Mouse (Mus musculus) CH12.LX (cell line): ENCODE data around the gene Pate2.

Source experiments
- CHD1 ChIP-seq: IDR thresholded peaks from 2 replicates; pipeline ENCODE4 v1.6.1; 2012; ENCODE audit warnings: low read depth, low read length, improper control_type of control experiment, inconsistent platforms
- CTCF ChIP-seq, 2 experiments: IDR thresholded peaks in 1 of 2; conservative IDR thresholded peaks in 1 of 2; 2 replicates each; pipeline ENCODE4 v1.5.1; 2011 to 2012; ENCODE audit warnings: low read depth in 2 of 2, low read length in 2 of 2, improper control_type of control experiment in 1 of 2, inconsistent platforms in 1 of 2, mild to moderate bottlenecking in 1 of 2, moderate library complexity in 1 of 2
- EP300 ChIP-seq: IDR thresholded peaks from 2 replicates; pipeline ENCODE4 v1.6.1; 2011; ENCODE audit warnings: low read length, improper control_type of control experiment
- JUND ChIP-seq: conservative IDR thresholded peaks from 2 replicates; pipeline ENCODE4 v1.6.1; 2011; ENCODE audit warnings: low read depth, low read length, improper control_type of control experiment
- NRF1 ChIP-seq: IDR thresholded peaks from 2 replicates; pipeline ENCODE4 v1.6.1; 2014; ENCODE audit warnings: low read depth, mild to moderate bottlenecking, inconsistent platforms, low read length, improper control_type of control experiment, moderate library complexity
- POLR2A ChIP-seq: IDR thresholded peaks from 2 replicates; pipeline ENCODE4 v1.6.1; 2011; ENCODE audit warnings: low read depth, mild to moderate bottlenecking, improper control_type of control experiment, low read length
- SMC3 ChIP-seq: IDR thresholded peaks from 2 replicates; pipeline ENCODE4 v1.6.1; 2011; ENCODE audit warnings: low read depth, low read length, improper control_type of control experiment
- ZNF384 ChIP-seq: IDR thresholded peaks from 2 replicates; pipeline ENCODE4 v1.6.1; 2012; ENCODE audit warnings: low read depth, low read length, improper control_type of control experiment, inconsistent platforms

DNA sequence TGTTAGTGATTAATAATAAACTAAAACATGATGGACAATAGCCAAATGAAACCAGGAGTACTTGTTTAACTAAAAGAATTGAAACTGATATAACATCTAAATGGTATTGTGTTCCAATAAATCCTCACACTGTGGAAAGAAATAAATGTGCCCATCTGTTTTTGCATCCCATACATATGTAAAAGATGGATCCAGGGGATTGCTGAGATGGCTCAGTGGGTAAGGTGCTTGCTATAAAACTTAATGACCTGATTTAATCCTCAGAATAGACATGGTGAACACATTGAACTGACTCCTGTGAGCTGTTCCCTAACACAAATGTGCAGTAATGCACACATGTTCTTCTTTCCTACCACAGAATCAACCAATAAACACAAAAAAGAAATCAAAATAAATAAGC, 121.8 kb downstream of the Pate2 start:
- no peak for TF ChIP-seq EP300
- no peak for TF ChIP-seq CTCF (conservative IDR thresholded peaks at IDR 0.05 in 1 of 2, IDR thresholded peaks at IDR 0.05 in 1 of 2; ENCODE audit: low read depth in 2 of 2, low read length in 2 of 2)
- TF ChIP-seq POLR2A = no peak
- TF ChIP-seq CHD1 = no peak
- no peak for TF ChIP-seq JUND
- TF ChIP-seq ZNF384 = no peak
- TF ChIP-seq SMC3 = no peak
- no peak for TF ChIP-seq NRF1
